Mouse (Mus musculus) kidney, adult 9 months (tissue): ENCODE measurements around the gene 1110017D15Rik.

Experiments used
- DNase-seq: peaks from one replicate; pipeline ENCODE4 v3.0.0; 2022

Gene 1110017D15Rik

DNA sequence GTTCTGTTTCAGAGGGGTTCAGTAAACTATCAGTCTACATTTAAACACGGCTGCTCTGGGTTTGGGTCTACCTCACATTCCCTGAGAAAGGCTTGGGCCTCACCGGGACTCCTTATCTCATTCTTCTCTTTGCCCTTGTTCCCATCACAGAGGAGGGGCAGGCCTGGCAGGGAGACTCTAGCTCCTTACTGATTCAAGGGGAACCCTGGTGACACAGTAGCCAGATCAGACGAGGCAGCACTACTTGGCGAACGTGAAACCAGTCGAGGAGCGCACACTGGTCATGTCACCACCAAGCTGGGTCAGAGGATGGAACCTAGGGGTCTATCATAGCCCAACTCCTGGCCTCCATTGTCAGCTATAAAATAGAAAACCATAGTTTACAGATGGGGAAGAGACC, 9.1 kb downstream of the 1110017D15Rik start:
- no peak for DNase-seq

DNA sequence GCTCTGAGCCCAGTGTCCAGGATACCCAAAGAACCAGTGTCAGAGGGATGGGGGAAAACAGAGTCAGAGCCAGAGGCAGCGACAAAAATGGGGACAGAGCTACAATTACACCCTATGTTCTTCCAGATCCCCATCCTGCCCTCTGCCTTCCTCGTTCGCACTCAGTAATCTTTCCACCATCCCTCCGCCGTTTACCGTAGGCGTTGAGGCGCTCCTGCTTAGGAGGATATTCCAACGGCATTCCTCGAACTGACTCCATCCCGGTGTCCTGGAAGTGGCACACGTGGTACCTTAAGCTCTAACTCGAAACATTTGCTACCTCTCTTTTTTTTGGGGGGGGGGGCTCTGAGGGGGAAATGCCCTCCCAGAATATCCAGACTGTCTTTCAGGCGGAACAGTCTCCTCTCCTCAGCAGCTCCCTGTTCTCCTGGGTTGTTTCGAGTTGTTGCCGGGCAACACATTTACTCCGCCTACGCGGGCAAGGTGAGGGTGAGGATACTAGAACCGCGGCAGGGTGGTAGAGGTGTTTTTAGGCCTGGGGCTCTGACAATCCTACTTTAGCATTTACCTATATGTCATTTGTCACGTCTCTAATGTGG, 9.7 kb downstream of the 1110017D15Rik start:
- DNase-seq = no peak

DNA sequence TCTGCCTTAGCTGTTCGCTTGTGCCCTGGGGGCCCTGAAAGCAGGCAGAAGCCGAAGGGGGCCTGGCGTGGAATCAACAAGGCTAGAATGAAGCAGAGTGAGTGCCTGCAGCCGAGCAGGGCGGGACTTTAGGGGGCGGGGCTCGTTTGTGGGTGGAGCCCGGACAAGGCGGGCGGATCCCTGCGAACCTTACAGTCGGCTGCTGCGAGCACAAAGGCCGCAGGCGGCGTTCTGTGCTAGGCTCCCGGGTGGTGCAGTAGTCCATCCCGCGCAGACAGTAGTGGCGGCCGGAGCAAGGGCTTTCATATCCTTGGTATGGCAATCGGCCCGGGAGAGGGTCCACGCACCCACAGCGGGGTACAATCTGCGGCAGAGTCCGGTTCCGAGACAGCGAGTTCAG, 10.2 kb downstream of the 1110017D15Rik start:
- DNase-seq = peak; percentile 92

DNA sequence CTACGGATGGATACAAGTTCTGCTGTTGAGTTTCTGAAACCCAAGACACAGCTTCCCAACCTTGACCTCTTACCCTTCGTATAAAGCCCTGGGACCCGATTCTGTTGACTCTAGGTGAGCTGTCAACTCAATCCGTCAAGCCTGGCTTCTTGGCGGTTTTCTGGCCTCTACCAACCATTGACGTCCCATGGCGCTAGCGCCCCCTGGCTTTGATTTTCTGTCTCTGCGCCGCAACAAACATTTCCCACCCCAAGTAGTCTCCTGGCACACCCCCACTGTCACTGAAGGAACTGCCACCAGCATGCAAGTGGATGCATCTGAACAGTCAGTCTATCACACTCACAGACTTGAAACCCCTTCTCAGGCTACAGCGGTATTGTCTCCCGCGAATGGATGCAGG, 11.0 kb downstream of the 1110017D15Rik start:
- DNase-seq = peak; percentile 80

DNA sequence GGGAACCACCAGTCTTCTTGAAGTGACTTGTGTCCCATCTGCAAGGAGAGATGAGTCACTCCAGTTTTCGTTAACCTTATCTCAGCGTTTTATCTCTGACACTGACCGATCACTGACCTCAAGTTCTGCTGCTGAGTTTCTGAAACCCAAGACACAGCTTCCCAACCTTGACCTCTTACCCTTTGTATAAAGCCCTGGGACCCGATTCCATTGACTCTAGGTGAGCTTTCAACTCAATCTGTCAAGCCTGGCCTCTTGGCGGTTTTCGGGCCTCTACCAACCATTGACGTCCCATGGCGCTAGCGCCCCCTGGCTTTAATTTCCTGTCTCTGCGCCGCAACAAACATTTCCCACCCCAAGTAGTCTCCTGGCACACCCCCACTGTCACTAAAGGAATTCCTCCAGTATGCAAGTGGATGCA, 12.0 kb downstream of the 1110017D15Rik start:
- peak; percentile 60 for DNase-seq

DNA sequence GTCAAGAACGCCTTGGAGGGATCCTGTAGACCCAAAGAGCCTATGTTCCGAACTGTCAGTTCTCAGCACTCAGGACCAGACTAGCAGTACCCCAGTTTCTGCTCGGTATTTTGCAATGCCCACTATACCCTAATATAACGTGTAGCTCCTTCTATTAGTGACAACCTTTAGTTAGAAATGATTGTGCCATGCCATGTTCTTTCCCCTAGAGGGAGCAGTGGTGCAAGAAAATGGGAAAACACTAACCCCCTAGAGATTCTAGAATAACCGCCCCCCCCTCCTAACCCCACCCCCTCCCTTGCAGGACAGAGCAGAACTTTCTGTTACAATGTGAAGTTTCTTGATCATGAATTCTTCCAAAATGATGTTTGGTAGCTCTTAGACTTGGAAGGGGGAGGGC, 12.8 kb downstream of the 1110017D15Rik start:
- DNase-seq = no peak

DNA sequence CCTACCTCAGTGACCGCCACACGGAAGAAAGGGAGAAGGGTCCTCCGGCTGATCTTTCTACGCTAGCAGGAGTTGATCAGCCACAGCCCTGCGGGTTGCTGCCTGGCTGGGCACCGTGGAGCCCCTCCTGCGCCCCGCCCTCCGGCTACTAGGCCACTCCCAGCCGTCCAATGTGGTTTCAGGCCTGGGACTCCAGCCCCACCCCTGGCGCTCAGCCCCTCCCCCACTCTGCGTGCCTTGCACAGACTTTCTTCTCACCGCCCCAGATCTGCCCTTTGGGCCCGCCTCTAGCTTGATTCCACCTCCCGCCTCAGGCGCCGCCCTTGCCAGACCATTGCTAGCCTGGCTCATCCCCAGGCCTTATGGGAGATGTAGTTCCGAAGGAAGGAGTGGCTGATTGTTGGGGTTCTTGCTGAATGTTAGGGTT, 14.1 kb downstream of the 1110017D15Rik start, which contains the start of gene AI464131:
AI464131 (minus strand) TSS at position 91 of the 427 bp plus-strand sequence.
- DNase-seq = peak; percentile 99

DNA sequence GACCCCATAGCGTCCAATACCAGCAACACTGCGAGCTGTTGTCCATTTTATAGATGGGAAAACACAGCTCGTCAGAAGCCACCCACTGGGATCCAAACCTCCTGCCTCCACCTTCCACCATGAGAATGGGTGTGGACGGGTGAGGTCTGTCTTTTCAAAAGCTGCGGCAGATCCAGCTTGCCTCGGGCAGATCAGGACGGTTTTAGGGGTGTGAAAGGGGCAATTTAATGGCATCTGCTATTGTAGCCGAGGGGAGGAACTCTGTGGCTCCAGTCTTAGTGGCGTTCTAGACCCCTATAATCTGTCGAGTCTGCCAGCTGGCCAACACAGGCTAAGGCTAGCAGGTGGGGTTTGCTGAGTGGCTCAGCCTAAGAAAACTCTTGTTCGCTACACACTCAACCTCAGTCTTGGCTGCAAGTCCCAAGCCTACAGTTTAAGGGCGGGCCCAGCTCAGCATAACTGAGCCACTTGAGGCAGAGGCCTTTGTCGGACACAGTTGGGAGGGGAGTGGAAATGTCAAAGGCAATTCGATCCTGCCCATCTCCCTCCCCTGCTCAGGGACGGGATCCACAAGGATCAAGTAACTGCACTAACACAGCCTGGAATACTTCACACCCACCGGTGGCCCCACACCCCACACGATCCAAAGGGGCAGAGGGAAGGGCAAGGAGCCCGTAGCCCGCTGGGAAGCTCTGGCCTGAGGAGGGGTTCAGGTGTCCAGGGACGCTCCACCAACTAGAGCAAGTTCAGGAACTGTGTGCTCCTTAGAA, 14.8 kb downstream of the 1110017D15Rik start:
- no peak for DNase-seq

DNA sequence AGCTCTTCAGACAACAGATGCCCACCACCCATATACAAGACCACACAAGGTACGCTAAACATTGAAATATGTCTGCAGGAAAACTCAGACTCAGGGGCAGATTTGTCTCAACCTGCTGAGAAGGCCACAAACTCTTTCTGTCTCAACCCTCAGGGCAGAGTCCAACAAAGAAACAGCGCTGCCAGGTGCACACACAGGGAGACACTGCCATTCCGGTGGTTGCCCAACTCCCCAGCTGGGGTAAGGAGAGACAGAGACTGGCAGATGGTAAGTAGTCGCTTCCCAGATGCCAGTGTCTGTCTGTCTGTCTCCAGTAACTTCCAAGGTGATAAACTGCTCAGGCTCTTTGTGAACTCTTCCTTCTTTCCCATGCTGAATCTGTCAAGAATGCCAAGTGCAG, 16.3 kb downstream of the 1110017D15Rik start:
- DNase-seq = peak; percentile 85

DNA sequence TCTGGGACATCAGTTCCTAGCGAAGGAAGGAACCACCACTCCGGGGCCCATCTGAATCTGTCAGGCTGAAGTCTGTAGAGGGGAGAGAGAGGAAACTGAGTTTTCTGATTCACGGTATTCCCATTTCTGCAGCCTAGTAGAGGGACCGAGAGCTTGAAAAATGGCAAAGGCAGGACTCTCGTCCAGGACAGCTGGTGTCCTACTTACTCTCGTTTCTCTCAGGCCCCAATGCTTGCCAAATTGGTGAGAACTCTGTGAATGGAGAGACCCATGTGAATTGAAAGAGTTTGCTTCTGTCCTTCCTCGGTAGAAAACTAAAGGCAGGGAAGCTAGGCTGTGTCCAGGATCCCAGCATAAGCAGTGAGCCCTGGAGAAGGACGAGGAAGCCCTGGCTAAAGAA, 17.5 kb downstream of the 1110017D15Rik start:
- no peak for DNase-seq

DNA sequence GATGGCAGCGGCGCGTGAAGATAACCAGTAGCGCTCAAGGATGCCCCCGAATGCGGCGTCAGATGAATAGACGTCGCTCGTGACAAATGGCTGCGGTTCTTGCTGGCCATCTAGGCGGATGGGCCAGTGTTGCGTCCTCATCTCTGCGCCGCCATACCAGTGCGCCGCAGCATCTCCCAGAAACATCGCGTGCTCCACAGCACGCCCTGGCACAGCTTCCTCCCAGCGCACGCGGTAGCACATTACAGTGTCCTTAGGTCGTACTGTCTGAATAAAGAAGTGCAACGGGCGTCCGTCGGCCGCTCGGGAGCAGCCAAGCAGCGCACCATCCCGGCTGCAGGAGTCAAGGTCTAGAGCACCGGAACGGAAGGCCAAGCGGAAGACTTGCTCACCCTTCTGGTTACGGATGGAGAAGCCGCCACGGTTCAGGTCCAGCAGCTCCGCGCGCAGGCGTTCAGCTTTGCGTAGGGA, 18.2 kb downstream of the 1110017D15Rik start:
- peak; percentile 90 for DNase-seq

DNA sequence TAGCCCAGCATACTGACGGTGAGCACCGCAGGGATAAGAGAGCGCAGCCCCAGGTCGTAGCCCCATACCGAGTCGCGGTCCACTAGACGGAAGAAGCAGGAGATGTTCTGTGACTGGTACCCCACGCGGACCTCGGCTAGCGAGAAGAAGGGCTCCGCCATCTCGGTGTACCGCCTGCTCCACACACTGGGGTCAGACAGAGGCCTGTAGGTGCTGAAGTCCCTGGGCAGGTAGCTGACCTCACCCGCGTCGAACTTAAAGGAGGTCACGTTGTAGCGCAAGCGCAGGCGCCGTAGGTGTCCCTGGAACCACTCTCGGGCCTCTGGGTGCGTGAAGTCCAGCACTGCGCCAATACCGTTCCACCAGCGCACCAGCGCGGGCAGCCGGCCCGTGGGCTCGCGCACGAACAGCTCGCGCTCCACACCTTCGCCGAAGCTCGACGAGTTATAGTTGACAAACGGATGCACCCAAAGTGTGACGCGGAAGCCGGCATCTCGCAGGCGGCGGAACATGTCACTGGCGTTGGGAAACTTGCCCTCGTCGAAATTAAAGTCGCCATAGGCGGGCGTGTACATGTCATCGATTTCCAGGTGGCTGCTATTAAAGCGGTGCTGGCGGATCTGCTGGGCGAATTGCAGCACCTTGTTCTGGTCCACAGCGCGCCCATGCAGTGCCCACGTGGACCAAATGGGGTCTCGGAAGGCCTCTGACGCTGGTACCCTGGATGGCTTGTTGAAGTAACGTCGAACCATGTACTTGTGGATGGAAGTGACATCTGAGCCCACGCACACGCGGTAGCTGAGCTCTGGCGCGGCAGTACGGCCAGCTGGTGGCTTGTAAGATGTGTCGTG, 18.9 kb downstream of the 1110017D15Rik start:
- DNase-seq = no peak

DNA sequence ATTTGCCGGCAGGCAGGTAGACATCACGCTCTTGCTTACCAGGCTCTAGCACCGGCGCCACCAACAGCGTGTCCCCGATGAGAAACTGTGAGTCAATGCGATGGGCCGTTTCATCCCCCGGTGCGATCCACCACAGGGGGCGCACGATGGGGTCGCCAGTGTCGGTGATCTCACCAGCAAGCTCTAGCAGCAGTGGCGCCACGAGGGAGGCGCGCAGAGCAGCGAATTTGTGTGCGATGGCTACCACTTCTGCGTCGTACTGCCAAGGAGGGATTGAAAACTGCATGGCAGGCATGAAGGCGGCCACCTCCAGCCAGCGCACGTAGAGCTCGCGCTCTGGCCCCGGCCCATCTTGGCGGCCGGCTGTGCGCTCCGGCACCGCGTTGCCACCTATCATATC, 19.6 kb downstream of the 1110017D15Rik start:
- no peak for DNase-seq

DNA sequence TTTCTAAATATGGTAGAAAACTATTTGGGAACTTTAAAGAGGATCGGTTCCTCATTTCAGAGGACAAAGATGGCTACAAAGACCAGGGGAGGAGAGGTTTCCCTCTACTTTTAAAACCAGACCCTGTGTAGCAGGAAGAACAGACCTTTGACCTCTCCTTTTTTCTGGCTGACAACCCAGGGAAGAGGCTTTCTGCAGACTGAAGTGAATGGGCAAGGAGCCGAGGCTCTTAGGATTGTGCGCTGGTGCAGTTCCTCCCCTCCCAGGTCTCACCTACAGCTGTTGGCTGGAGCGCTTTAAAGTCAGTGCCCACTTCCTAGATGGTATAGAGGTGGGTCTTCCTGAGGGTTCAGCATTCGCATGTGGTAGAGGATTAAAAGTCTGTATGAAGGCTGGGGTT, 20.1 kb downstream of the 1110017D15Rik start:
- DNase-seq = peak; percentile 86

DNA sequence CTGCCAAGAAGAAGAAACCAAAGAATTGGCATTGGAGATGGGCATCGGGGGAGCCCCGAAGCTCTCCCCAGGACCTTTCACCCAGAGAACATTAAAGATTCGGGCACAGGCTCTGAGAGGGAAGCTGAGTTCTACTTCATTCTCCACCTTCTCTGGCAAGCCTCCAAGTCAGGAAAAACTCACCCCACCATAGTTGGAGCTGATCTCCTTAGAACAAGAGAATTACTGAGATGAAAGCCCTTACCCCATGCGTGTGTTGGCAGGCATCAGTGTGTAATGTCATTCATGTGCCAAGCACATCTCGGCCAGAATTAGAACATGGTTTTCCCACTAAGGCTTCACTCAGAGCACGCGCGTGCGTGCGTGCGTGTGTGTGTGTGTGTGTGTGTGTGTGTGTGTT, 21.3 kb downstream of the 1110017D15Rik start:
- DNase-seq = peak; percentile 33

DNA sequence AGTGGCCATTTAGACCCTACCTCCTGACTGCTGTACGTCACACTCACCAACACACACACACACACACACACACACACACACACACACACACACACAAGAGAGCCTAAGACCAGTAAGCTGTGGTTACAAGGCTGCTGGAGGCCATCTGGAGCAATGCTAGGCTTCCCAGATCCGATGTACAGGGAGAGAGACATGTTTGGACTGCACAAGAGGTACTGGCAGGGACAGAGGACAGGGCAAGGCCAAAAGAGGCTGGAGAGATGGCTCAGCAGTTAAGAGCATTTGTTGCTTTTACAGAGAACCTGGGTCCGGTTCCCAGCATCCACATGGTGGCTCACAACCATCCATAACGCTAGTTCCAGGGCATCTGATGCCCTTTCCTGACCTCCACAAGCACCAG, 22.1 kb downstream of the 1110017D15Rik start:
- no peak for DNase-seq

DNA sequence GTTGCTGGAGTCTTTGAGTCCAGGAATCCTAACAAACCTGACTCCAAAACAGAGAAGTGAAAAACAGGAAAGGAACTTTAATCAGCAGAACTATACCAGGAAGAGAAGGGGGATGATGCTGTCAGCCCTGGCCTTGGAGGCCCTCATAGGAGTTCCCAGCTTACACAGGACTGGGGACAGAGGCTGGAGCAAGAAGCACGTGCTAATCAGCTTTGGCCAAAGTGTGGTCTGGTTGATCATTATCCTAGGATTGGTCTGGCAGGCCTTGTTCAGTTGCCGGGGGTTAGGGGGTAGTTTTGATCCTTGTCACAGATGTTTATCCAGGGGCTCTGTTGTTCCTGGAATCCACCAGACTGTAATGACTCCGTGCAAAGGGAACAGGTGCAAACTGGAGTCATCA, 22.8 kb downstream of the 1110017D15Rik start:
- DNase-seq = peak; percentile 86

DNA sequence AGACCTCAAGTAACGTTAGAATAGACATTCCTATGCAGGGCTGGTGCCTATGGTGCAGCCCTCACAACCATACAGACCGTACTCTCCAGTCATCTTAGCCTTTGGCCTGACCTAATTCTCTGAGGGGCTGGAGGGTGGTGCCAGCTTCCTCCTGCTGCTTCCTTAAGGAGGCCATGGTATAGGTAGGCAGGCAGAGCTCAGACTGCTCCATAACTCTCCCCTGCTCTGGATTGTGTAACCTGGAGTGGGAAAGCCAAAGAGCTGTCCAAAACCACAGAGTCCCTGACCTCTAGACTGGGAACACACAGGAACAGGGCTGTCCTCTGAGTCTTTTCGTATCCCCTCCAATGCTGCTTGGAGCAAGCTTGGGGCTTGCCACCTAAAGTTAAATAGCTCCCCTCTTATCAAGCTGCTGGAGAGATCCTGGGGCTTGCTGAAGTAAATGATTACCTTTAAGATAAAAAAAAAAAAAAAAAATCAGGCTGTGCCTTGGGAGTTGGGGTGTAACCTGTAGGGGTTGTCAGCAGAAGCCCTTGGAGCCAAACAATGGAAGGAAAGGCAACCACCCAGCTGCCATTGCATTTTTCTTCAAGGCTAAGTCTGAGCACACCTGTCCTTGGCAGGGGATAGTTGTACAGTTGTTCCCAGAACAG, 23.5 kb downstream of the 1110017D15Rik start:
- DNase-seq = peak; percentile 33

DNA sequence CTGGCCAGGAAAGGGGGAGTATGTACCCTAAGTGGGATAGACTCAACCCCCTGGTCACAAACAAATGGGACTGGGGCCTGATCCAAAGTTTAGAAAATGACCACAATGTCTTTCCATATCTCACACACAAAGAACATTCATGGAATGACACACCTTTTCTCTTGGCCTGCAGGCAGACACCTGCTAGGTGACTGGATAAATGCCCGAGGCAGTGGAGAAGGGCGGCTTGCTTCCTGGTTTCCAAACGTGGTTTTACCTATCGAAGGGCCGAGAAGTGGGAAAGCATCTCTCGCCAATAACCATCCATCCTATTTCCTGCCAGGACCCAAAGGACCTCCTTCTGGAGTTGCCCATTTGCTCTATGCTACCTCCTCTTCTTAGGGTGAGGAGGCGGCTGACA, 24.2 kb downstream of the 1110017D15Rik start:
- no peak for DNase-seq

DNA sequence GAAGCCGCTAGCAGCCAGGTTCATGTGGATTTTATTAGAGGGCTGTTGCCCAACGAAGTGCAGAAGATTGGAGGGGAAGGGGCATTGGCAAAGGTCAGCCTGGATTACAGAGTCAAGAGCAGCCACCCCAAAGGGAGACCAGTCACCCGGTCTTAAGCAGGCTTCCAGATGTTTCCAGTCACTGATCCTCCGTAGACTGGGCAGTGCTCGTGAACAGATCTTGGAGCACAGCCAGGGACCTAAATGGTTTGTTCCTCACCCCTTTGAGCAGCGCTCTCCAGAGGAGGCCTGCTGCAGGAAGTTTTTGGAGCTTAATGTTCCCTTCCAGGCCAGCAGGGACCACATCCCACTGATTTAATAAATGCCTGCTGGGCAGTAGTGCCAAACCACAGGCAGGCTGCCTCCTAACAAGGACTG, 35.5 kb downstream of the 1110017D15Rik start:
- DNase-seq = peak; percentile 69

DNA sequence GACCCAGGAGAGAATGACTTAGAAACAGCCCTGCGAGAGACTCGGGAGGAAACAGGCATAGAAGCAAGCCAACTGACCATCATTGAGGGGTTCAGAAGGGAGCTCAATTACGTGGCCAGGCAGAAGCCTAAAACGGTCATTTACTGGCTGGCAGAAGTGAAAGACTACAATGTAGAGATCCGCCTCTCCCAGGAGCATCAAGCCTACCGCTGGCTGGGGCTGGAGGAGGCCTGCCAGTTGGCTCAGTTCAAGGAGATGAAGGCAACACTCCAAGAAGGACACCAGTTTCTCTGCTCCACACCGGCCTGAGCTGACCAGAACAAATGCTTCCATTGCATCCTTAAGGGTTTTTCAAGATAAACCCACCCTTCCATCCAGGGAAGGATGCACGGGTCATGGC, 36.9 kb downstream of the 1110017D15Rik start:
- DNase-seq = no peak

DNA sequence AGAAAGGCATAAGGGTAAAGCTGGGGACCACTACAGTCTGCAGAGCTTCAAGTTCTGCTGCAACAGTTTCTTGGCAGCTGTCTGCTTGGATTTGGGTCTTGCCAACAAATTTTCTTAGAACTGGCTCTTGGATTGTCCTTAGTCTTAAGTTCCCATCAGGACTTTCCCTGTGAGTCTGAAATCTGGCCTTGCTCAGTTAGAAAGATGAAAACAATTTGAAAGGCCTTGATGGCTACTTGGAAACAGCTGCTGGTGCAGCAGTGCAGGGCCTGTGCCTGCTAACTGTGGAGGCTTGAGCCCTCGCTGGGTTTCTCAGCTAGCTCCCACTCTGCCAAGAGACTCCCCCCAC, 37.7 kb downstream of the 1110017D15Rik start:
- no peak for DNase-seq
